Mouse (Mus musculus) midbrain, embryonic 16.5 days (tissue): ENCODE measurements around the gene R3hdm1. TPM values are rescaled to one million over a fixed set of nuclear protein-coding genes. Genes with fewer than 3 reads are reported as not detected.

Source experiments
- ATAC-seq: fragments of 200-750 bp; cut with Nextera tagmentation; 2 replicates; pipeline ENCODE4 v1.8.0; 2017; ENCODE audit warnings: moderate TSS enrichment
- H3K27ac ChIP-seq: fragments of 300-500 bp; sonication (generic); 2 replicates; pipeline ENCODE4 v1.5.1; 2014; ENCODE audit warnings: mild to moderate bottlenecking, low read length, mixed read lengths
- H3K27me3 ChIP-seq: fragments of 300-500 bp; sonication (generic); 2 replicates; pipeline ENCODE4 v1.6.1; 2014; ENCODE audit warnings: low read depth, low read length, mixed read lengths; ENCODE audit not compliant: control insufficient read depth, insufficient read depth
- H3K36me3 ChIP-seq: fragments of 300-500 bp; sonication (generic); 2 replicates; pipeline ENCODE4 v1.6.1; 2014; ENCODE audit warnings: mild to moderate bottlenecking, low read length, moderate library complexity, mixed read lengths; ENCODE audit not compliant: control insufficient read depth, insufficient read depth
- H3K4me1 ChIP-seq: fragments of 300-500 bp; sonication (generic); 2 replicates; pipeline ENCODE4 v1.6.1; 2014; ENCODE audit warnings: mild to moderate bottlenecking, low read length, mixed read lengths; ENCODE audit not compliant: control insufficient read depth, insufficient read depth
- H3K4me2 ChIP-seq: fragments of 300-500 bp; sonication (generic); 2 replicates; pipeline ENCODE4 v1.6.1; 2014; ENCODE audit warnings: mild to moderate bottlenecking, low read length, mixed read lengths
- H3K4me3 ChIP-seq: fragments of 300-500 bp; sonication (generic); 2 replicates; pipeline ENCODE4 v1.5.1; 2014; ENCODE audit warnings: low read depth, mild to moderate bottlenecking, low read length, moderate library complexity, mixed read lengths
- H3K9ac ChIP-seq: fragments of 300-500 bp; sonication (generic); 2 replicates; pipeline ENCODE4 v1.6.1; 2014; ENCODE audit warnings: low read depth, low read length, mixed read lengths
- H3K9me3 ChIP-seq: fragments of 300-500 bp; sonication (generic); replicated peaks from 2 replicates; pipeline ENCODE4 v1.6.1; 2014; ENCODE audit warnings: mild to moderate bottlenecking, low read length, mixed read lengths; ENCODE audit not compliant: control insufficient read depth, poor library complexity, severe bottlenecking
- WGBS: fragments of 180-500 bp; shearing (Covaris S2); extraction: QIAGEN DNeasy Blood & Tissue Kit; methylation state at CpG from one replicate; pipeline ENCODE4 v1.1.7; 2014; 5-methylcytosine and 5-hydroxymethylcytosine counted together
- polyA plus RNA-seq: library from polyadenylated mRNA; unstranded; fragments of >200 nt; fragmentation: Nextera tagmentation; extraction: Ambion mirVana; gene quantifications from 2 replicates; pipeline ENCODE4 v1.2.1, GENCODE M21; 2015

R3hdm1 gene
- polyA plus RNA-seq: 84.1 and 89.1 TPM in 2 replicates

DNA sequence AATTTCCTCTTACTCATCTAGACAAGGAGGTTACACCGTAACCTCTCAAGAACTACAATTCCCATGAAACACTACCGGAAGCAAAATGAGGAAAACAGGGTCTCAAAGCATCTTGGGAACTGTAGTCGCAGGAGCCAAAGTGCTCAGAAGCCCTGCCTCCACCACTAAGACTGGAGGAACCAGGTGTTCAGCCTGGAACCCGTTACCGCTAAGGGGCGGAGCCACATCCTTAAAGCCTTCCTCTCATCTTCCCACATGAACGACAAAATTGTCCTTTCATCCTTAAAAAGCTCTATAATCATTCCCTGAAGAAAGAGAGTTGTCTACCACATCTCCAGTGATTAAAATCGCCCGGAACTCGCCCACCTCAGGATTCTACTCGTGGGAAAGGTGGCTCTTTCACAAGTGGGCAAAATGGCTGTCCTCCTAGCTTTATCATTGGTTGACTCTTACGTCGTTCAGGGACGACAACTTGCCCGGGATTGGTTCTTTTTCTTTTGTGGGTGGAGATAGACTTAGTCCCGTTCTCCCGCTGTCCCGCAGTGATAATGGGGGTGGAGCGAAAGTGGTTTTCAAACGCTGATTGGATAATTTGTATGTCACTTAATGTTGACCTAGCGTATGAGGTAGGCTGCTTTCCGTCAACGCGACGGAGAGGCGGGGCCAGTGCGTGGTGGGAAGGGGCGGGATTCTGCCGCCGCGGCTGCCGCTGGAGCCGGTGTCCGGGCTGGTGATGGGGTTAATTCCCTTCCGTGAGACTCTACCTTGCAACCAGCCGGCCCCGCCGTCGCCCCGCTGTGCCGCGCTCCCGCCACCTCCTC is at the start of gene R3hdm1, which contains the start of gene Zranb3:
Gene R3hdm1 (plus strand): TSS at position 661 of the 821 bp plus-strand sequence.
Gene Zranb3 (minus strand): TSS at position 407 of the 821 bp plus-strand sequence.
- H3K4me3 ChIP-seq: peak within 1 kb of the TSS; percentile 99
- peak within 1 kb of the TSS; percentile 73 for H3K4me2 ChIP-seq
- H3K9me3 ChIP-seq: no peaks in the 10 kb centered on the region
- peak within 1 kb of the TSS; percentile 94 for H3K27ac ChIP-seq
- no peaks in the 10 kb centered on the region for H3K36me3 ChIP-seq
- peak; percentile 98 for ATAC-seq
- WGBS: under 1% methylated on average over 43 of the region's 43 CpGs
- peak within 1 kb of the TSS; percentile 95 for H3K9ac ChIP-seq
- H3K4me1 ChIP-seq: peaks cover 19% of the 10 kb centered on the region
- H3K27me3 ChIP-seq: no peaks in the 10 kb centered on the region

- Histone ChIP-seq H3K4me1 (no peaks in the 10 kb centered on the region), H3K36me3 (no peaks in the 10 kb centered on the region), H3K27me3 (no peaks in the 10 kb centered on the region), H3K27ac (no peak overlapping the region), H3K4me3 (no peak overlapping the region), H3K9me3 (no peaks in the 10 kb centered on the region), H3K4me2 (no peak overlapping the region), H3K9ac (no peak overlapping the region)
- WGBS: 98% methylated on average over 4 of the region's 4 CpGs
- ATAC-seq: no peak
Observed at GRCm38 (mm10) chr1:128057269-128057668, 45.8 kb upstream of the R3hdm1 start.

DNA sequence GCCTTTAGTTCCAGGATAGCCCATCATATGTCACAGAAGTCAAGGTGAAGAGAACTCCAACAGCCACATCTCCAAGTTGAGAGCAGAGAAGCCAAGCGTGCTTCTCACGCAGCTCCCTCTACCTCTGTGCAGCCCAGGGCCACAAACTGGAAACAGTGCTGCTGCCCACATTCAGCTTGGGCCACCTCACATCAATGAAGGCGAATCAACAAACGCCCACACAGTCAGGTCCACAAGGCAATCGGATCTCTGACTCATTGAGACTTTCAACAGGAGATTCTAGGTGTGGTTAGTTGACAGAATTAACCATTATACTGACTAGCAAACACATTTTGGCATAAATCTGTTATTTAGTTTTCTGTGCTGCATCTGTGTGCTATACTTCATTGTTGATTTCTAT is 44.5 kb upstream of the R3hdm1 start:
- H3K4me2 ChIP-seq: no peak overlapping the region
- no peak overlapping the region for H3K4me3 ChIP-seq
- no peaks in the 10 kb centered on the region for H3K36me3 ChIP-seq
- H3K27me3 ChIP-seq: no peaks in the 10 kb centered on the region
- no peak overlapping the region for H3K27ac ChIP-seq
- no peak for ATAC-seq
- H3K4me1 ChIP-seq: no peaks in the 10 kb centered on the region
- no peaks in the 10 kb centered on the region for H3K9me3 ChIP-seq
- H3K9ac ChIP-seq: no peak overlapping the region
- 97% methylated on average over 5 of the region's 5 CpGs for WGBS

GRCm38 (mm10) chr1:128060655-128061344 is 42.3 kb upstream of the R3hdm1 start:
- Histone ChIP-seq H3K4me2 (no peak overlapping the region), H3K27me3 (no peaks in the 10 kb centered on the region), H3K36me3 (no peaks in the 10 kb centered on the region), H3K27ac (no peak overlapping the region), H3K9ac (no peak overlapping the region), H3K4me1 (no peaks in the 10 kb centered on the region), H3K4me3 (no peak overlapping the region), H3K9me3 (no peaks in the 10 kb centered on the region)
- 68% methylated on average over 8 of the region's 8 CpGs for WGBS
- no peak for ATAC-seq

GRCm38 (mm10) chr1:128061401-128061800 is 41.7 kb upstream of the R3hdm1 start:
- Histone ChIP-seq H3K4me2 (no peak overlapping the region), H3K4me1 (no peaks in the 10 kb centered on the region), H3K36me3 (no peaks in the 10 kb centered on the region), H3K9ac (no peak overlapping the region), H3K27ac (no peak overlapping the region), H3K27me3 (no peaks in the 10 kb centered on the region), H3K9me3 (no peaks in the 10 kb centered on the region), H3K4me3 (no peak overlapping the region)
- no peak for ATAC-seq
- 89% methylated on average over 1 of the region's 1 CpGs for WGBS

DNA sequence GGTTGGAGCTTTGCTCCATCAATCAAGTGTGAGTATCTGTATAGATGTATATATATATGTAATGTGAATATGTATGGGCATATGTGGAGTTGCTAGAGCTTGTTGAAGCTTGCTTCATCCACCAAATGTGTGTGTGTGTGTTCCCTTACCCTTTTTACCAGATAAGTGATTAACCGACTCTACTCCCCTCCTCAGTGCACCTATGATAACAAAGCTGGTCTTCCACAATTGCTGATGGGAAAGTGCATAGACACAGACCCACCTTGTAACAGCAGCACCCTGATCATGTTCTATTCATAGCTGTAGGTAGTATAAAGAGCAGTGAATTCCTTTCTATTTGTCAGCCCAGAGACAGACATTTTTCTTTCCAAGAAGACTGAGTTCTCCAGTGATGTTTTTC is 40.9 kb upstream of the R3hdm1 start:
- Histone ChIP-seq H3K9ac (no peak overlapping the region), H3K4me3 (no peak overlapping the region), H3K36me3 (no peaks in the 10 kb centered on the region), H3K4me1 (no peaks in the 10 kb centered on the region), H3K4me2 (no peak overlapping the region), H3K9me3 (no peaks in the 10 kb centered on the region), H3K27me3 (no peaks in the 10 kb centered on the region), H3K27ac (no peak overlapping the region)
- no peak for ATAC-seq
- WGBS: 95% methylated on average over 1 of the region's 1 CpGs

DNA sequence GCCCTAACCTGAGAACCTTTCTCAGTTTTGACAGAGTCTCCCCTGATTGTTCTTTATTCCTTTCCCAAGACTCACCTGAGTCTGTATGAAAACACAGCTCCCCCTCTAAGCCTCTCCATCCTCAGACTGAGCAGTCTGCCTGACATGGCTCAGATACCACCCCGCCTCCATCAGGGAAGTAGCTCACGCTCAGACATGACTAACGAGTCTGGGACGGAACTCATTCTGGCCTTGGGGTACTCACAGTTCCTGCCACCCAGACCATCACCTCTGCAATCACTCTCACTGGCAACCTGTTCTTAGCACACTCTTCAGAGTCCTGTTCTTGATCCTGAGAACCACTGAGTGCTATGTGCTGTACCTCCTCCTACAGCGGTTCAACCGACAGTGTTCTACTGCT is 38.4 kb upstream of the R3hdm1 start:
- no peaks in the 10 kb centered on the region for H3K9me3 ChIP-seq
- H3K4me1 ChIP-seq: no peaks in the 10 kb centered on the region
- no peak overlapping the region for H3K4me3 ChIP-seq
- H3K4me2 ChIP-seq: no peak overlapping the region
- 95% methylated on average over 6 of the region's 6 CpGs for WGBS
- H3K27me3 ChIP-seq: no peaks in the 10 kb centered on the region
- ATAC-seq: no peak
- H3K36me3 ChIP-seq: no peaks in the 10 kb centered on the region
- no peak overlapping the region for H3K27ac ChIP-seq
- no peak overlapping the region for H3K9ac ChIP-seq

- H3K9ac ChIP-seq: no peak overlapping the region
- no peak overlapping the region for H3K4me2 ChIP-seq
- ATAC-seq: no peak
- no peak overlapping the region for H3K4me3 ChIP-seq
- H3K4me1 ChIP-seq: no peaks in the 10 kb centered on the region
- no peaks in the 10 kb centered on the region for H3K36me3 ChIP-seq
- no peaks in the 10 kb centered on the region for H3K27me3 ChIP-seq
- H3K27ac ChIP-seq: no peak overlapping the region
- WGBS: 78% methylated on average over 2 of the region's 2 CpGs
- no peaks in the 10 kb centered on the region for H3K9me3 ChIP-seq
Observed at GRCm38 (mm10) chr1:128068945-128069397, 34.1 kb upstream of the R3hdm1 start.

DNA sequence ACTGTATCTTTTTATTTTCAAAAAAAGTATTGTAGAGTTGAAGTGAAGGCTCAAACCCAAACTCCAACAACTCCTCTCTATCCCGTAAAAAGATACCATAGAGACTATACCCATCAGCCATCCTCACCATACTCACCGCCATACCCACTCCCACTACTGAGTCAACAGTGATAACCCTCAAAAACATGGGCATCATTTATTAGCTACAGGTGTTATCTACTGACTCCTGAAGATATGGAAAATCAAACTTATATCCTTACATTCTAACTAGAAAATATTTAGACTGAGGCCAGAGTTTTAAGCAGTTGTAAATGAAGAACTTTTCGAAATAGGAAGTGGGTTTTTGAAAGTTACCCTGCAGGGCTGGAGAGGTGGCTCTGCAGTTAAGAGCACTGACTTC is 33.1 kb upstream of the R3hdm1 start:
- H3K4me1 ChIP-seq: no peaks in the 10 kb centered on the region
- no peaks in the 10 kb centered on the region for H3K9me3 ChIP-seq
- H3K9ac ChIP-seq: no peak overlapping the region
- H3K36me3 ChIP-seq: no peaks in the 10 kb centered on the region
- H3K4me2 ChIP-seq: no peak overlapping the region
- no peak overlapping the region for H3K4me3 ChIP-seq
- no peak for ATAC-seq
- H3K27me3 ChIP-seq: no peaks in the 10 kb centered on the region
- H3K27ac ChIP-seq: no peak overlapping the region
- WGBS: 95% methylated on average over 3 of the region's 3 CpGs
